Mouse (Mus musculus) urinary bladder, postnatal 14 days (tissue): Measurements from ENCODE around the gene Zbtb16.

ENCODE experiments used
- DNase-seq: peaks from one replicate; pipeline ENCODE4 v3.0.0; 2021; ENCODE audit warnings: low spot score

Gene Zbtb16

DNA sequence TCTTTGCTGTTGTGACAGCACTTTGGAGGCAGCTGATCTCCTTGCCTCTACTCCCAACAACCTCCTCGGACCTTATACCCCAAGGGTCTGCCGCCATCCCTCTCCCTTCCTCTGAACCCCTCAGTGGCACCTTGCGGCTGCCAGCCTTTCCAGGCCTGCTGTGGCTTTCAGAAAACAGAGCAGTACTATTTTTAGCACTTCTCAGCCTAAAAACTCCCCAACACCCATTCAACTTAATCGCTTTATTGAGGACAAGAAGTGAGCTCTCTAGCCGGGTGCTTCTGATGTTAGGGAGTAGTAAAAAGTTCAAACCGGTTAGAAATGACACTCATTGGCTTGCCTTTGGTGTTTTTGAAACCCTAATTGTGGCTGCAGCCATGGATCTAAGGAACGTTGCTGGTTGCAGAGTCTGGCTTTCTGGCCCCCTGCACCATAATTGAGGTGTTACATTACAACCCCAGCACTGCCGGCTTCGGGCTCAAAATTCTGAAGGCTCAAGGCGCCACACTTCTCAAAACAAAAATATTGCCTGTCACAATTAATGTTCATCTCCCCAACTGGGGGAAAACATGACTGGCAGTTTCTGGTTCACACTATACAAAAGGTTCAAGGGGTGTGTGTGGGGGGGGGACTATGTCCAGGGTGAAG is 107.8 kb downstream of the Zbtb16 start:
- DNase-seq = no peak

DNA sequence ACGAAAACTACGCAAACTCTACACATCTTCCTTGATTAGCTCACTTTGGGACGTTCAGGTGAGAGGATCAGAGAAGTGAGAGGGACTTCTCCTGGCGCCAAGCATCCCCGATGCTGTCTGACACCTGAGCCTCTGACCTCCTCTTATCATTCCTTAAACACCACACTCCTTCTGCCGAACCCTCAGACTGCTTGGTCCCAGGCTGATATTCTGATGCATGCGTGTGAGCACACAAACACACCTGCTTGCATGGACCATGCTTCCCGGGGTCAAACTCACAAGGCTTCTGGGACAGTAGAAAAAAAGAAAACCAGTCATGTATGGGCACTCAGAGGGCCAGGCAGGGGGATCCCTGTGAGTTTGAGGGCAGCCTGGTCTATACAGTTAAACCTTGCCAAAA is 109.7 kb downstream of the Zbtb16 start:
- DNase-seq = no peak

DNA sequence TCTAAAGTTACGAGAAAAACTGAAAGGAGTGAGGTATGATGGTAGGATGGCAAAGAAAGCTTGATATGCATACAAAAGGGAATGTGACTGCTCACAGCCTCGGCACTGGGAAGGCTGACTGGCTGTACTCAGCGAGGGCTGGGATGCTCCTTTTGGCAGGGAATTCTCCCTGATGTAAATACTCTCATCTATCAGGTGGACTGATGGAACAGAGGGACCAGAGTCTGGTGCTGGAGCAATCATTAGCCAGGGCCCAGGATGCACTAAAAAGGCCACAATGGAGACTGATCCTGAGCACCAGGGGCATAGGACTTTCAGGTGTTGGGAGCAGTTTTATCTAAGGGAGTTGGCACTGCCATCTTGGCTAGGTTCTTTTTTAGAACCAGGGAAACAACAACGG is 110.1 kb downstream of the Zbtb16 start:
- DNase-seq = no peak

DNA sequence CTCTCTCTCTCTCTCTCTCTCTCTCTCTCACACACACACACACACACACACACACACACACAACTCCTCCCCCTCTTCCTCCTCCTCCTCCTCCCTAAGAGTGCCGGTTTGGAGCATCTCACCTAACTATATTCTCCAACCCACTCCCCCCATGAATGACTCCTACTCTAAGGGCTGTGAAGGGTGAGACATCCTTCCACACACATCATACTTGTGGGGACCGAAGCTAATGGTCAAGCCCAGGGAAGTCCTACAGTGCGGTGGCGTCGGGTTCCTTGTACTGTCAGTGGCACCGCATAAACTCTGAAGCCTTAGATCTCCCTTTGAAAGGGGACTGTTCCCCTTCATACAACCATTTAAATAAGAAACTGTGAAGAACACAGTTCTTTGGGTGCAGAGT is 110.9 kb downstream of the Zbtb16 start:
- DNase-seq = no peak

DNA sequence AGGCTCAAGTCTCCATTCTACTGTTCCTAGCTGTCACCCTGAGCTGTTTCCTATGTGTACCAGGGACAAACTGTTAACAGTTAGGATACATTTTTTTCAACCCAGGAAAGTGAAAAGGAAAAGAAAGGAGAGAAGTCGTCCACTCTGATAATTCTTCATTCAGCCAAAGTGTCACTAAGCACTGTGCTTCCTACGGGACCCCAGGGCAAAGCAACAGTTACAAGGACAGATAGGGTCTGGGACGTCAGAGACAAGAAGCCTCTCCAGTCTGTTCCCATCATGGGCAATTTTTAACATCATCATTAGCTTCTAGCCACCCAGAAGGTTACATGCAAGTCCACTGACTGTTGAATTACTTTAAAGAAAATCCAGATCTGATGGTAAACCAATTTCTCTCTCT is 111.3 kb downstream of the Zbtb16 start:
- no peak for DNase-seq

DNA sequence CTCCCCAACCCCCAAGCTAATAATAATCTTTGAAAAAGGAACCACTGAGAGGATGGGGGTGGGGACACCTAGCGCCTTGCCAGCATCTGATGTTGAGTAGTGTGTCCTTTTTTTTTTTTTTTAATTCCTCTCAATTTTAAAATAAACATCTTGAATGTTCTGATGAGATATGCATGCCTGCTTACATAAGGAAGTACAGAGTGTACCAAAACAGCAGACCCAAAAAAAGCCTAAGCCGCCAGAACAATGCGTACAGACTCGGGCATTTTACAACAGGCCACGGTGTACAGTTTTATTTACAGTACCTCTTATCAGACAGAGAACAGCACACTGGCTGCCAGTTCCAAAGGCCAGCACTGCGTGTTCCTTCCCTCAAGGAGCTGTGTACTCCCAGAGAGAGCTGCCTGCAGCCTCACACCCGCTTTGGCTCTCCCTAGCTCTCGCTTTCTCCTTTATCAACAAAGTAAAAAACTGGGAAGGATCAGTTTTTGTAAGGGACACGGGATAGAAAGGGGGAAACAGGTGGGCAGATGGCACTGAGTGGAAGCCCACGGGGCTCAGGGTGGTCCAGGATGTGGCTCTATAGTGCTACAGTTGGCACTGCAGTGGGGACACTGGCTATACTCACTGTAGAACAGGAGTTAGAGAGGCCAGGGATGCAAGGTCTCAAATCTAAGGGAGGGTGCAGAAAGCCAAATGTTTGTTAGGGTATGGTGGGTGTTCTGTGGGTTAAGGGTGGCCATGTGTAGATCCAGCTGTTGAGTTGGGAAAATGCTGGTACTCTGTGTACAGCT is 112.3 kb downstream of the Zbtb16 start:
- peak; percentile 84 for DNase-seq

DNA sequence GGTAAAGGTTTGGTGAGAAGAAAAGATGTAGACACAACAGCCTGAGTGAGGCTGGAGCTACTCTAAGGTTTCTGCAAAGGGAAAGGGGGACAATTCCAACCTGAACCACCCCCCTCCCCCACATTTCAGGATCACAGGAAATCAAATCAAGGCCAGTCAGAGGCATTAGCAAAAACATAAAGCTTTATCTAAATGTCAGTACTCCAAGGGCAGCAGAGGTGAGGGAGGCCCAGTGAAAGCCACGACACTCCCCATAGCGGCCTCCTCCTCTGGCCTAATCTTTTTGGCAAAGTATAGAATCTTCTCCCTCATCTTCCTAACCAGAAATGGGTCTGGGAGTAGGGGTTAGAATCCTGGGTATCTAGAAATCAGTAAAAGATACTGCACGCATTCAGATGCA is 113.0 kb downstream of the Zbtb16 start:
- DNase-seq = no peak

DNA sequence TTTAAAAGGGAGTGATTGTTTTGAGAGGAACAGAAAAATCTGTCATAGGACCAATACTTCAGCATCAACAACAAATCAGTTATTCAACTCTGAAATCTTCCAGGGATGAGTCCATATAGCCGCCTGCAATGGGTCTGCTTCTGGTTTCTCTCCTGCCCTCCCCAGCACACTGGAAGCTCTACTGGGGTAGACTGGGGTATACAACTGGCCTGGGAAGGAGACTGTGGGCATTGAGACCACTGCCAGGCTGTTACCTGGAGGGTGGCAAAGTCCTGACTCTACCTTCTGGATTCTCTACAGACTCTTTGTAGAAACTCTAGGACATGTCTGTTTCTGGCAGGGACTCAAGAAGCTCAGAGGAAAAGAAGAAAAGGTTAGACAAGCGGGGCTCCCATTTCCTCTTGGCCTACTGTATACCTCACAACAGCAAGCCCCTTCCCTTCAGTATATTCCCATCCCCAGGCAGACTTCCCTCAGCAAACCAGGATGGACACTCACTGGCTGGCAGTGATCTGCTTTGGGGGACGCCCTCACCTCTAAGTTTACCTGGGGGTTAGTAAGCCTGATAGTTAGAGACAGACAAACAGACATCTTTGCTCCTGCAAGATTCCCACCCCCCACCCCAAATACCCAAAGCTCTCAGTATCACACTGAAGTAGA is 113.6 kb downstream of the Zbtb16 start:
- DNase-seq = no peak

DNA sequence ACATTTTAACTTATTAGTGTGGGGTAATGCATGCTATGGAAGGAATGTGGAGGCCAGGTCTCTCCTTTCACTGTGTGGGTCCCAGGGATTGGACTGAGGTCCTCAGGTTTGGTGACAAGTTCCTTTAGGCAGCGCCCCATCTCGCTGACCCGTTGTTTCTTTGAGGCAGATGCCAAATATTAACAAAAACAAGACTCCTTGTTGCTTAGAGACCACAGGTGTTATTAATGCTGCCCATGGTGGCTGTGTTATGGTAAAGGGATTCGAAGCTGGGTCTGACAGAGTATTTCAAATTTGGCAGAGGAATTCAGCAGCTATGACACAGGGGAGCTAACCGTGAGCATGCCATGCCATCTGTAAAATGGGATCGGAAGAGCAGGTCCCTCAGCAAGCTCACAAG is 114.4 kb downstream of the Zbtb16 start:
- no peak for DNase-seq

DNA sequence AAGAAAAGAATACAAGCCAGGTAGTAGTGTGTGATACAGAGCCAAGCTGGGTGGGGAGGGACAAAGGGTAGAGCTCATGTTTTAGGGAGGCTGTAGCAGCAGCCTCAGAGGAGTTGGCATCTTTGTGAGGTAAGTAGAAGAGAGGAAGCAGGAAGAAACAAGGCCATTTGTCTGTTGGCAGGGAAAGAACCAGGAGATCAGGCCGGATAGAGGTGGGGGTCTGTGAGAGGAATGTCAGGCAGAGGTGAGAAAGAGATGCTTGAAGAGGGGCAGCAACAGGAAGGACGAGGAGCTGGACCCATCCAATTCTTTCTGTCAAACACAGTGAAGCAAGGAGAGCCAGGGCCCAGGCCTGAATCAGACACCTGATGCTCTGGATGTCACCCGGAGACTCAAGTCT is 114.8 kb downstream of the Zbtb16 start:
- no peak for DNase-seq

DNA sequence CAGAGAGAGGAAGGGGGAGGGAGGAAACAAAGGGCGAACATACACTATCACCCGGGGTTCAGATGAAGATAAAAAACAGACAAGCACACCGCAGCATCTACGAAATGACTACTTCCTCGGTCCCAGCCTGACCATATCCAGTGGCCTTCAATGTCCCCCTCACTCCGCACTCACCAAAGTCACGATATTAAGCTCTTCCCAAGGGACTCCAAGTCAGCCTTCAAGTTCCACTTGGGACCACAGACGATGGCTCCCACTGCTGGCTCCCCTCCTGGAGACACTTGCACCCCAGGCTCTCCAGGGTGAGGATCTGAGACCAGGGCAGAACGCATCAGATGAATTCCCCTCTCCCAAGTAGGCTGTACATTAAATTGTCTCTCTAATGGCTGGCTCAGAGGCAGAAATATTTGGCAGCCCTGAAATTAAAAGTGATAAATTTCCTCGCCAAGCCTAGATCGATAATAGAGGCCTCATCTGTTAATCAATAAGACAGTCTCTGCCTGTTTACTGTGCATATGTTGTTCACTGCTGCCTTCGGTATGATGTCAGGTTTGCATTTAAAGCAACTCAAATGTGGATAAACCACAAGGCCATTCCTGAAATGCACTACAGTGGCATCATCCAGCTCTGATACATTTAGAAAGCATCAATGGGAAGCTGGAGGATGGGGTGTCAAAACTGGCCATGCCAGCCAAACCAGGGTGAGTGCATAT is 115.6 kb downstream of the Zbtb16 start:
- DNase-seq = no peak

DNA sequence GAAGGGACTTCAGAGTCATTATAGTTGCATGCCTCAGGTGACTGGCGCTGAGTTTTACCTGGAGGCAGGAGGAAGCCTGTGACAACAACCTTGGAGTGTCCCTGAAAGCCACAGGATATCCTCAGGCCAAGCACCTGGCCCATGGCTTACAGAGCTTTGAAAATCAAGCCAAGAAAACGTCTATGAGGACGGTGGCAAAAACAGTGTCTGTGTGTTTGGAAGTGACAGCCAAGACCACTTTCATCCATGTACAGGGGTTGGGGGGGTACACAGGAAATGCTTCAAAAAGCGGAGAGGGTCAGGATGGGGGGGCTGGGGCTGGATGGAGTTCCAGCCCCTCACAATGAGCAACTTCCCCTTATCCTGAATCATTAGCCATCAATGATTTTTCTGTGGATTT is 116.4 kb downstream of the Zbtb16 start:
- DNase-seq = no peak

DNA sequence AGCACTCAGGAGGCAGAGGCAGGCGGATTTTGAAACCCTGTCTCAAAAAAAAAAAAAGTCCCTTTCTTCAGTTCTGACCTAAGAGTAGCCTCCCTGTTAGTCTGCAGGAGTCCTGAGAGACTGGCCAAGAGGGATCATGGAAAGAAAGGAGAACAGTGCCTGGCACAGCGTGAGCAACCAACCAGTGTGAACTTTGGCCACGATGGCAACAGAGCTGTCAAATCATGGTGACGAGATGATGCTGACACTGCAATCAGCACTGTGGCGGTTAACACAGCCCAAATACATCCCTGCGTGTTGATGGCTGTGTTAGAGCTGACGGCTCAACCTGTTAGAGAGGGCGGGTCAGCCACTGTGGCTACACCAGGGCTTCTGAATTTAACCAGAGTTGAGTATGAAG is 119.5 kb downstream of the Zbtb16 start:
- no peak for DNase-seq

DNA sequence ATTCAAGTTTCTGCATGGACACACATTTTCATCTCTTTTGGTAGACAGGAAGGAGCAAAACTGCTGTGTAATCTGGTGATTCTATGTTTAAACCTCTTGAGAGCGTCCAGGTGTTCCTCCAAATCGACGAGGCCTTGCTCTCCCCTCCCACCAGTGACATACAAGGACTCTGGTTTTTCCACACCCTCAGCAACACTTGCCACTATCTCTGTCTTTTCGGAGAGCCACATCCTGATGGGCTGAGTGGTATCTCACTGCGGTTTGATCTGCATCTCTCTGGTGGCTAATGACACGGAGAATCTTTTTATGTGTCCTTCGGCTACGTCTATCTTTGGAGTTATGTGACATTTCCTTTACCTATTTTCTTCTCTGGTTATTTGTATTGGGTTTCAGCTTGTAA is 121.0 kb downstream of the Zbtb16 start:
- DNase-seq = no peak

DNA sequence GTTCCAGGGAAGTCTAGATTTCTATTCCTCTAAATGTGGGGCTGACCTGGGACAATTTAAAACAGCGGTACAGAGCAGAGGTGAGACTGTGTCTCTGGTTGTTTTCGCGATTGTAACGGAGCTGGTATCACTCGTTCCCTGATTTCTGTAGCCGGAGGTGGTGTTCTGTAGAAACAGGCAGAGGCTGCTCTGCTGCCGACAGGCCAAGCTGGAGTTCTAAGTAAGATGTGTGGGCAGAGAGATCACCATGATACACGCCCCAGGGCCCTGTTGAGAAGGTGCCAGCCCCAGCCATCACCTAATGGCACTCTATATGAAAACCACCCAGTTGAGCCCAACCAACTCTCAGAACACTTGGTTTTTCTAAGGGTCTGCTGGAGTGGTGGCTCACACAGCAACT is 122.2 kb downstream of the Zbtb16 start:
- DNase-seq = no peak

DNA sequence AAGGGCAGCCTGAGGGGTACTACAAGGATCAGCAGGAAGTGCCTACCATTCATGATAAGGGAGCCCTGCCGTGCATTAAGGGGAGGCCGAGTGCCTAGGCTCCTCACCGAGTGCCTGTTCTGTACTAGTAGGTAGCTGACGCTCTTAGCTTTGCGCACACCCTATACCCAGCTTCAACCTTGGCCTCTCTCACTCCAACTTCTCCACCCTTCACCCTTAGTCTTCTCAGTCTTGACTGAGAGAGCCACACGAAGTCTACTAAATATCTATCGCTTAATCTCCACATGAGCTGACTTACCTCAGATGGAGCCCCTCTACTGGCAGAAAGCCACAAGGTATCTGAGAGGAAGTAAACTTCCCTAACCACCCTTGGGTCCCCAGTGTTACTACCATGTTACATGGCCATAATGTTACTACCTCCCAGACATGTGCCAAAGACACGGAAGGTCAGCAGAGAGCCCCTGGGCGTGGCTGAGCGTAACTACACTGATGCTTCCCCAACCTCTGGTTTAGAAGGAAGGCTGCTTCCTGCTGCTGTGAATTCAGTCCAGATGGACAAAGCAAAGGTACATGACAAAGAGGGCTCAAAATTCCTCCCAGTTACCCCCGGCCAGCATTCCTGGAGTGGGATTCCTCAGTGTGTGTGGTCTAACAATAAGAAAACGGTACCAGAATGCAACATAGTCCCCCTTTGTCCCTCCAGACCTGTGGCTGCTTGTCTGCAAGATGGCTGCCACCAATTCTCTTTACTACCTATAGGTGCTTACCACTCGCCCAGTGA is 122.8 kb downstream of the Zbtb16 start:
- no peak for DNase-seq

DNA sequence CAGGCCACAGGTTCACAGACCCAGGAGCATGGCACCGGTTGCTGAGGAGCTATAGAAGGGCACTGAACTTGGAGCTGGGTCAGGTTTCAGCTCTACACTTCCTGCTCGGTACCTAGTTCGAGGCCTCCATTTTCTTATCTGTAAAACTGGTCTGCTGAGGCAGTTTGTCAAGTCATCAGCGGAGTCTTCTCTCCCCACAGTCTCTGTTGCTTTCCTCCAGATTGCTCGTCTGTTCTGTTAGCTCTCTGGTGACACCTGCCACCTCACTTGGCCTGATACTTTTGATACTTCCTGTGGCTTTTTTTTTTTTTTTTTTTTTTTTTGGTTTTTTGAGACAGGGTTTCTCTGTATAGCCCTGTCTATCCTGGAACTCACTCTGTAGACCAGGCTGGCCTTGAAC is 124.2 kb downstream of the Zbtb16 start:
- DNase-seq = no peak

DNA sequence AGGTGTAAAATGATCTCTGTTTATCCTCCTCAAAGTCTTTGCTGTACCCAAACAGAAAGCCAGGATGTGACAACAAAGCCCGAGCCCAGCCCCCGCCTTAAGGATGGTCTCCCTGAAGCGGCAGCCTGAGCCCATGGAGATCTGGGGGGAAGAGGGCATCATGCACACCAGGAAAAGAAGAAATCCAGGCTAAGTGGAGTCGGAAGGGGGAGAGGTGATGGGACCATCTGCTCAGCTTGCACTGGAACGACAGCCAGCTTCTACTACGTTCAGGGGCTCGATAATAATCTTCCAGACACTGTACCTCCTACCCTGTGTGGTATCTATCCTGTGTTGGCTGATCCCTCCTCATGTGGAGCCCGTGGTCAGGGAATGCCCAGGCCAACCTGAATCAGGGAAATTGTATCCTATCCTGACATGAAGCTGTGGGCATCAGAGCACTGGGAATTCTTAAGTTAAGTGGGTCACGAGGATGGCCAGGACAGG is 124.7 kb downstream of the Zbtb16 start:
- no peak for DNase-seq

DNA sequence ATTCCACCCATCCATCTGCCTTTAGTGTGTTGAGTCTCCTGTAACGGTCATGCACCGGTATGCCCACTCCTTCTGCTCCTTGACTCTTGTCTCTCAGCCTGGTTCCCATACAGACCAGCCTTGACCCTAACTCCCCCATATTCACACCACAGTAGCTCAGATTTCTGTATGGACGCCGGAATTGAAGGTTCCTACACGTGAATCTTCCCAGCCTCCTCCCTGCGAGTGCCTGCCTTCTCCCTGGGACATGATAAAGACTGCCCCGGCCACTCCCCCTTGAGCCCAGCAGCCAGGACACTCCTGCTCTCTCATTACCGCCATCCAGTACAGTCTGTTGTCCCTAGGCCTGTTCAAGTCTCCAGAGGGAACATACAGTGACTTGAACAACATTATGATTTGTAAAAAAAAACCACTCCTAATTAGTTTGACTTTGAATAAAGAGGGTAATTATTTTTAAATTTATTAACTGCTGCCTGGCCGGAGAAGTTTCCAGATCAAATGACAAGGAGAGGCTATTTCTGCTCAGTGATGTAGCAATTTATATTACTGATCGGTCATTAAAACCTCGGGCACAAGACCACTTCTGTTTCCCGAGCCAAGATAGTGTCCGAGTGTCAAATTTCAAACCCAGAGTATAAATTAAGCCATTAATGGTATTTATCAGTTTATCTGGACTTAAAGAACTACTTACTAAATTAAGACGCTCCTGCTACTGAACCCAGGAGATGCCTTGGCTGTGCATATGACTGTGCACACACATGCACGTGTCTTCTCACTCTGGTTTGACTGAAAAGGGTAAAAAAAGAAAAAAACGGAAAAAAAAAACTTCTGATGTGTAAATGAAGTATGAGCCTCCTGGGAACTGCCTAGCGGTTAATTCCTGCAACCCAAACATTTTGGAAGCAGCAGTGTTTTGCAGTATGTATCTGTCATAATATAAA is 125.4 kb downstream of the Zbtb16 start:
- no peak for DNase-seq

DNA sequence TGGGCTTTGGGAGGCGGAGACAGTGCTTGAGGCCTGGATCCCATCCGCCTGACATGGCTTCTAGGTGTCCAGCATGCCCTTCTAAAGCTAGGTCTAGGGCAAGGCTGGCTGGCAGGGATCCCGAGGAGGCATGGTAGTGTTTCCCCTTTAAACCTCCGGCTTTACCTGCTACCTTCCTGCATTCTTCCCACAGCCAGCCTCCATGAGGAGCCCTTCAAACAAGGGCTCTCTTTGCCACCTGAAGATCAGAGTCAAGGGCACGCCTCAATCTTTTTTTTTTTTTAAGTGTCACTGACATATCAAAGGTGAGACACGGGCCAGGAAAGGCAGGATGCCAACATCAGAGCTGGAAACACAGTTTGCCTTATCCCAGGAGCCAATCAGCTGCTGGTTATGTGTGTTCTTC is 128.2 kb downstream of the Zbtb16 start:
- DNase-seq = no peak
